Mouse (Mus musculus): ENCODE results near the gene Ghrh.

DNA sequence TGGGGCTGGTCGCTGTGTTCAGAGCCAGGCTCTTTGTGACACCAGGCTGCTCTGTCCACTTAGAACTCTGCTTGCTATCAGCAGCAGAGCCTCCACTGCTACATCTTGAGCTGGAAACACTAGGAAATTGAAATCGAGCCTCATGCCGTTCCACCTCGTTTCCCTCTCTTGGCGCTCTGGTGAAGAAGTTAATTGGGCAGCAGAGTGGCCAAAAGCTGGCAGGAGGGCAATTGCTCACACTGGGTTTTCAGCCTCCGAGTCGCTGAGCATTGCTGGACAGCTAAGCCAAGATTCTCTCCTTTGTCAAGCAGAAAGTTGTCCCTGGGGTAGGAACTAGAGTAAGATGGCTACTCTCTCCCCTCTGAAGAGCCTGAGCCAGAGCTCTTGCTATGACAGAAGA lies 33.0 kb downstream of the Ghrh start:
- TF ChIP-seq CHD1 (IDR thresholded peaks at IDR 0.05; ENCODE audit: low read depth, low read length) (no peak), GATA1 (IDR thresholded peaks at IDR 0.05; ENCODE audit: low read depth, low read length) (no peak), MAZ (IDR thresholded peaks at IDR 0.05; ENCODE audit: low read depth, low read length) (no peak), MEF2A (IDR thresholded peaks at IDR 0.05; ENCODE audit: extremely low read depth, insufficient replicate concordance, low read depth, low read length, poor library complexity, severe bottlenecking) (no peak), EP300 (IDR thresholded peaks at IDR 0.05; ENCODE audit: low read depth in 1 of 2, low read length in 2 of 2) (no peak), POLR2A (IDR thresholded peaks at IDR 0.05; ENCODE audit: control insufficient read depth in 1 of 2, insufficient read depth in 1 of 2, low read depth in 1 of 2, low read length in 2 of 2, poor library complexity in 1 of 2) (no peak), E2F4 (IDR thresholded peaks at IDR 0.05; ENCODE audit: borderline replicate concordance, low read depth, low read length) (no peak), CTCF (IDR thresholded peaks at IDR 0.05 in 2 of 3, conservative IDR thresholded peaks at IDR 0.05 in 1 of 3; ENCODE audit: control insufficient read depth in 1 of 3, insufficient read depth in 1 of 3, low read depth in 2 of 3, low read length in 3 of 3, poor library complexity in 1 of 3, severe bottlenecking in 1 of 3) (no peak), MYB (IDR thresholded peaks at IDR 0.05; ENCODE audit: low read depth, low read length) (no peak), SMC3 (IDR thresholded peaks at IDR 0.05; ENCODE audit: low read depth, low read length) (no peak), POLR2AphosphoS5 (IDR thresholded peaks at IDR 0.05; ENCODE audit: borderline replicate concordance, low read depth, low read length) (no peak), ZNF384 (IDR thresholded peaks at IDR 0.05; ENCODE audit: low read depth, low read length) (no peak), MYC (IDR thresholded peaks at IDR 0.05; ENCODE audit: low read depth, low read length) (no peak), SIN3A (IDR thresholded peaks at IDR 0.05; ENCODE audit: low read length) (no peak)
